Mouse (Mus musculus) splenic B cell, adult 2 months (primary cell): Measurements from ENCODE around the gene Col1a2.

Experiments
- DNase-seq: peaks from one replicate; pipeline ENCODE4 v3.0.0-alpha.2; 2011; ENCODE audit warnings: low read depth, low spot score
- H3K27me3 ChIP-seq: 2 replicates; pipeline ENCODE4 v1.6.1; 2012; ENCODE audit warnings: mild to moderate bottlenecking, low read length, moderate library complexity, mixed read lengths; ENCODE audit not compliant: control insufficient read depth, poor library complexity, insufficient read depth, severe bottlenecking
- H3K36me3 ChIP-seq: 2 replicates; pipeline ENCODE4 v1.6.1; 2012; ENCODE audit warnings: mild to moderate bottlenecking, low read length, moderate library complexity, mixed read lengths; ENCODE audit not compliant: control insufficient read depth, poor library complexity, insufficient read depth, severe bottlenecking

Col1a2 gene

GRCm38 (mm10) chr6:4505158-4505997 is 764 bp downstream of the Col1a2 start:
- no peaks in the 10 kb centered on the region for H3K27me3 ChIP-seq
- no peaks in the 10 kb centered on the region for H3K36me3 ChIP-seq
- DNase-seq = no peak

- no peaks in the 10 kb centered on the region for H3K36me3 ChIP-seq
- no peak for DNase-seq
- H3K27me3 ChIP-seq = no peaks in the 10 kb centered on the region
Observed at GRCm38 (mm10) chr6:4506106-4506505, 1.5 kb downstream of the Col1a2 start.

GRCm38 (mm10) chr6:4506791-4507190 is 2.2 kb downstream of the Col1a2 start:
- DNase-seq = no peak
- H3K36me3 ChIP-seq = no peaks in the 10 kb centered on the region
- no peaks in the 10 kb centered on the region for H3K27me3 ChIP-seq

DNA sequence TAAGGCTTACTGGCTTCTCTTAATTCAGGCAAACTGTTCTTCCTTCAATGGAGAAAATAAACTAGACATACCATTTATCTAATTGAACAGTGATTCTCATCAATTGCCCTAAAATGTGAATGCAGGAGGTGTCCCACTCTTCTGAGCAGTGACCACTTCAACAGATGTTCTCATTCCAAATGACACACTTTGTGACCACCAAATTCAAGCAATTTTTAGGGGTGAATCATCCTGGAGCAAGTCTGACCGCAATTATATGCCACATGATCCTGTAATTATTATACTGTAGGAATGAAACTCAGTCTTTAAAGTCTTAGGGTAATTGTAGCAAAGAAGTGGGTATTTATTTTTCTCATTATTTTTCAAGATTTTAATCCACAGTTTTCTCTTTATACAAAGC is 2.7 kb downstream of the Col1a2 start:
- Histone ChIP-seq H3K36me3 (no peaks in the 10 kb centered on the region), H3K27me3 (no peaks in the 10 kb centered on the region)
- DNase-seq = no peak

- no peaks in the 10 kb centered on the region for H3K27me3 ChIP-seq
- DNase-seq = no peak
- no peaks in the 10 kb centered on the region for H3K36me3 ChIP-seq
Observed at GRCm38 (mm10) chr6:4508279-4508678, 3.7 kb downstream of the Col1a2 start.

DNA sequence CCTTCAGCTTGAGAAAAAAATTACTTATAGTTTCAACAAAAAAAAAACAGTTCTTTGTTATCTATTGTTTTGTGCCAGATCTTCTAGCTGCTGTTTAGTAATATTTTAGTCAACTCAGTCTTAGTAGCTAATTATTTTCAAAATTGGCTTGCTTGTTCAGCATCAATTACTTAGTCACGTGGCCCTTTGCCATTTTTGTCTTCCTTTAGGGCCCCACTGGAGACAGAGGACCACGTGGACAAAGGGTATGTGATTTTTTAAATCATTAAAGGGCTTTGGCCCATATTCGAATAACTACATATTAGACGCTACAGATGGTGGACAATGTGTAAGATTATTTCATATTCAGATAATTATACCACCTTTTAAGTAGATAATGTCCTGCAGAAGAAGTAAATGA is 4.8 kb downstream of the Col1a2 start:
- Histone ChIP-seq H3K36me3 (no peaks in the 10 kb centered on the region), H3K27me3 (no peaks in the 10 kb centered on the region)
- DNase-seq = no peak

DNA sequence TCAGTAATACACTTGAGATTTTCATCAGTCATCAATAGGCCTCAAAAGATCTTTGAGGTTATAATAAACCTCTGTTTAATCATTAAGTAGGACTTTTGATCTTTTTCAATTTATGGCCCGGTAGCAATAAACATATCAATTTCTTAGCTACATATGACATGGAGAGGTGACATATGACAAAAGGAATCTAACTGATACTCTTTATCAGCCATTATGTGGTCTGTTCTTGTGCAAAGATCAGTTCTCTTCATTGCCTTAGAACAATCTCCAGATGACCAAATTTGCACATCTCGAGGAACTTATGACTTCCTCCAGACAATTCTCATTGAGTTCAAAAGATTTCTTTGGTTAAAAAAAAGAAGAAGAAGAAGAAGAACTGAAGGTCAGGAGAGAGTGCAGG is 10.1 kb downstream of the Col1a2 start:
- H3K36me3 ChIP-seq = no peaks in the 10 kb centered on the region
- no peak for DNase-seq
- no peaks in the 10 kb centered on the region for H3K27me3 ChIP-seq

- DNase-seq = no peak
- Histone ChIP-seq H3K36me3 (no peaks in the 10 kb centered on the region), H3K27me3 (no peaks in the 10 kb centered on the region)
Observed at GRCm38 (mm10) chr6:4521031-4521430, 16.4 kb downstream of the Col1a2 start.

DNA sequence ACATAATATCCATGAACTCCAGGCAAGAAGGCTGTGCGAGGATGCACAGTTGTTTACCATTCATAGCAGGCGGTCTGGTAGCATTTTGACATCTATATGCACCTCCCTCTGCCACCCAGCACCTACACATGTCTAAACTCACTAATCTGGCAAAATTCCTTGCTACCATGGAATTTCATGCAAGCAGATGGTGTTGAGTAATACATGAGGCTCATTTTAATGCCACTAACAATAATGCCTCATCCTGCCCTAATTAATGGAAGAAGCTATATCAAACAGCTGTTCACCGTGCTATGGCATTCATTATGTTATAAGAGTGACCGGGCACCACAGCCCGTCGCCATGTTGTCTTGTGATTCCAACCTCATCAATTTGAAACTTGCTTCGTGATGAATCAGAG is 23.8 kb downstream of the Col1a2 start:
- Histone ChIP-seq H3K27me3 (no peaks in the 10 kb centered on the region), H3K36me3 (no peaks in the 10 kb centered on the region)
- no peak for DNase-seq

DNA sequence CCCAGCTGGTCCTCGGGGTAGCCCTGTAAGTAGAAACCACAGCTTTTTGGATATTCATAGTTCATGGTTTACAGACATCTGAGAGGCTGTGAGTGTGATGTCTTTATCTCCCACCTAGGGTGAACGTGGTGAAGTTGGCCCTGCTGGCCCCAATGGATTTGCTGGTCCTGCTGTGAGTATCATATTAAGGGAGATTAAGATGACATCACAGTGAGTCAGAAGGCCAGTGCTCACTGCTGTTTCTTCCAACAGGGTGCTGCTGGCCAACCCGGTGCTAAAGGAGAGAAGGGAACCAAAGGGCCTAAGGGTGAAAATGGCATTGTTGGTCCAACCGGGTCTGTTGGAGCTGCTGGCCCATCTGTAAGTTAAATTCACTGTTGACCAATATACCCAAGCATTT is 26.4 kb downstream of the Col1a2 start:
- Histone ChIP-seq H3K27me3 (no peaks in the 10 kb centered on the region), H3K36me3 (no peaks in the 10 kb centered on the region)
- DNase-seq = no peak

DNA sequence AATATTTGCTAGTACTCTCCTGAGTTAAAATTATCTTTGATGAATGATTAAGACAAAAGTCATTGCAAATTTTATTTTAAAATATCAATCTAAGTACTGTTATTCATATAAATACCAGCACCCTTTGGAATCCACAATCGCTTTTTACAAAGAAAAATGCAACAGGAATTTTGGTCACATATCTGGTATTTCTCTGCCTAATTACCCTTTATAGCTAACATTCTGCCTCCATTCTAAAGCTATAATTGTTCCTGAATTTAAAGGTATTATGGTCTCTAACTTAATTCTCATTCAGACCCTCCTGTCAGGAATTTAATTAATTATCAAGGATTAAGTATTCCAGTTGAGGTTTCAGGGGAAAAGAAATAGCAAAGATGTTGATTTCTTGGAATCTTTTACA is 28.3 kb downstream of the Col1a2 start:
- no peak for DNase-seq
- no peaks in the 10 kb centered on the region for H3K27me3 ChIP-seq

GRCm38 (mm10) chr6:4534462-4535079 is 30.0 kb downstream of the Col1a2 start:
- Histone ChIP-seq H3K36me3 (no peaks in the 10 kb centered on the region), H3K27me3 (no peaks in the 10 kb centered on the region)
- no peak for DNase-seq

More for the DNA sequence above, 28.3 kb downstream of the Col1a2 start:
- H3K36me3 ChIP-seq = no peaks in the 10 kb centered on the region

DNA sequence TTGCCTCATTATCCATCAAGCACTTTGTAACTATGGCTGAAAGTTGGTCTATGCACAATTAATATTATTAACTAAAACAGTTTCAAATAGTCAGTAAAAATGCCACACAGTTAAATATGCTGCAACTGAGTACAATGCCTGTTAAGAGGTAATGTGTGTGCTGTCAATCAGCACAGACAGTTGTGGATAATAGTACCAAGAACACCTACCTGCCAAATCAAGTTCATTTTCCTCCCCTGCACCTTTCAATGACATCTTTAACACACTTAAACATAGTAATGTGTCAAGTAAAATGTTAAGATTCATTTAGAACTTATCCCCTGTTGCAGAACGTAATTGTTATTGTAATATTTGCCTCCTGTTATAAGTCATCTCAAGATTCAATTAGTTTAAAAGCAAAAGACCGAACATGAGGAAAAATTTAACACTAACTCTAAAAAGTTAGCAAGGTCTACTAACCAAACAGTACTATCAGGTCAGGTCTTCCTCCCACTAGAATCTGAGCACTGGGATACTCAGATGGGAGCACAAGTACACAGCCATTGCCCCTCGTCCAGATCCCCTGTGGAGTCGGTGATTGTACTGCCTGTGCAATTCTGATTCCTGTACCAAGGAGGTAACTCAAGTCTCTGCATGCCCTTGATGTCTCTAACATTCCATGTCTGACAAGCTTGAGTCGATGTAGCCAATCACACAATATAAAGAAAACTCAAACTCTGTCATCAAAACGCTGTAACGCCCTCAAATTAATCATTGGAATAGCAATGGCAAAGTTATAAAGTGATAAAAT is 37.5 kb downstream of the Col1a2 start:
- H3K36me3 ChIP-seq = no peaks in the 10 kb centered on the region
- DNase-seq = no peak
- H3K27me3 ChIP-seq = no peaks in the 10 kb centered on the region

GRCm38 (mm10) chr6:4544554-4544953 is 39.9 kb downstream of the Col1a2 start:
- Histone ChIP-seq H3K36me3 (no peaks in the 10 kb centered on the region), H3K27me3 (no peaks in the 10 kb centered on the region)
- DNase-seq = peak; percentile 54

- Histone ChIP-seq H3K27me3 (no peaks in the 10 kb centered on the region), H3K36me3 (no peaks in the 10 kb centered on the region)
- peak; percentile 58 for DNase-seq
Observed at GRCm38 (mm10) chr6:4545727-4546126, 41.1 kb downstream of the Col1a2 start.
